Mouse (Mus musculus) thymus, adult 2 months (tissue): ENCODE results near the gene Tmem258. TPM values are rescaled to one million over a fixed set of nuclear protein-coding genes. Genes with fewer than 3 reads are reported as not detected.

ENCODE experiments used
- DNase-seq: peaks from one replicate; pipeline ENCODE4 v3.0.0; 2021
- H3K27ac ChIP-seq: fragments of 200-500 bp; 2 replicates; pipeline ENCODE4 v1.5.1; 2012; ENCODE audit warnings: low read length, control low read depth; ENCODE audit not compliant: control insufficient read depth, insufficient read depth
- H3K27me3 ChIP-seq: fragments of 200-500 bp; 2 replicates; pipeline ENCODE4 v1.6.1; 2012; ENCODE audit warnings: mild to moderate bottlenecking, low read length, moderate library complexity, mixed read lengths; ENCODE audit not compliant: control insufficient read depth, insufficient read depth
- H3K36me3 ChIP-seq: fragments of 200-500 bp; 2 replicates; pipeline ENCODE4 v1.6.1; 2012; ENCODE audit warnings: mild to moderate bottlenecking, low read length, moderate library complexity; ENCODE audit not compliant: control insufficient read depth, insufficient read depth
- H3K4me1 ChIP-seq: fragments of 200-500 bp; replicated peaks from 2 replicates; pipeline ENCODE4 v1.6.1; 2012; ENCODE audit warnings: low read length; ENCODE audit not compliant: control insufficient read depth, insufficient read depth
- H3K4me3 ChIP-seq: fragments of 200-500 bp; 2 replicates; pipeline ENCODE4 v1.5.1; 2012; ENCODE audit warnings: mild to moderate bottlenecking, low read length, control low read depth, moderate library complexity; ENCODE audit not compliant: control insufficient read depth, insufficient read depth
- CTCF ChIP-seq: fragments of 200-500 bp; IDR thresholded peaks from 2 replicates; pipeline ENCODE4 v1.5.1; 2012; ENCODE audit warnings: mild to moderate bottlenecking, control low read depth, low read length, moderate library complexity, borderline replicate concordance; ENCODE audit not compliant: control insufficient read depth, poor library complexity, insufficient read depth; ENCODE audit errors: extremely low read depth
- POLR2A ChIP-seq: fragments of 200-500 bp; IDR thresholded peaks from 2 replicates; pipeline ENCODE4 v1.6.1; 2012; ENCODE audit warnings: mild to moderate bottlenecking, low read length, control low read depth, moderate library complexity; ENCODE audit not compliant: control insufficient read depth, poor library complexity, insufficient read depth; ENCODE audit errors: extremely low read depth
- WGBS: fragments of 180-500 bp; shearing (Covaris S2); methylation state at CpG from one replicate; pipeline ENCODE4 v1.1.7; 2018; 5-methylcytosine and 5-hydroxymethylcytosine counted together
- polyA plus RNA-seq: library from polyadenylated mRNA; depleted of rRNA; stranded (reverse); fragments of >200 nt; gene quantifications from 2 replicates; pipeline ENCODE4 v1.2.3, GENCODE M21; 2012

Gene Tmem258
- polyA plus RNA-seq, 1 experiment: 189 TPM

DNA sequence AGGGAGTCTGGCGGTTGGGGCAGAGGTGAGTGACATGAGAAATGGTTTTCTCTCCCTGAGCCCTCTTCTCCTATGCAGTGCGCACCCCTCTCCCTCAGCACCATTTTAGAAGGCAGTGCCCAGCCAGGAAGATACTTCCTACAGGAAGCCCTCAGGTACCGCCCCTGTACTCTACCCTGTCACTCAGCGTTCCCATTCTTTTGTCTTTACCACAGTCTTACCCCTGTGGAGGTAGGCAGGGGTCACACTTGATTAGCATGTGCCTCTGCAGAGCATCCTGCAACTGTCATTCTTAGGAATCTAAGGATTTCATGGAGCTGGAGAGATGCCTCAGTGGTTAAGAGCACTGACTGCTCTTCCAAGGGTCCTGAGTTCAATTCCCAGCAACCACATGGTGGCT is 19.7 kb downstream of the Tmem258 start:
- H3K36me3 ChIP-seq: no peaks in the 10 kb centered on the region
- no peak for TF ChIP-seq CTCF
- no peak for TF ChIP-seq POLR2A
- H3K27ac ChIP-seq: no peak overlapping the region
- H3K4me1 ChIP-seq: no peaks in the 10 kb centered on the region
- no peaks in the 10 kb centered on the region for H3K27me3 ChIP-seq
- no peak for DNase-seq
- WGBS: 33% methylated on average over 4 of the region's 4 CpGs
- H3K4me3 ChIP-seq: no peak overlapping the region

DNA sequence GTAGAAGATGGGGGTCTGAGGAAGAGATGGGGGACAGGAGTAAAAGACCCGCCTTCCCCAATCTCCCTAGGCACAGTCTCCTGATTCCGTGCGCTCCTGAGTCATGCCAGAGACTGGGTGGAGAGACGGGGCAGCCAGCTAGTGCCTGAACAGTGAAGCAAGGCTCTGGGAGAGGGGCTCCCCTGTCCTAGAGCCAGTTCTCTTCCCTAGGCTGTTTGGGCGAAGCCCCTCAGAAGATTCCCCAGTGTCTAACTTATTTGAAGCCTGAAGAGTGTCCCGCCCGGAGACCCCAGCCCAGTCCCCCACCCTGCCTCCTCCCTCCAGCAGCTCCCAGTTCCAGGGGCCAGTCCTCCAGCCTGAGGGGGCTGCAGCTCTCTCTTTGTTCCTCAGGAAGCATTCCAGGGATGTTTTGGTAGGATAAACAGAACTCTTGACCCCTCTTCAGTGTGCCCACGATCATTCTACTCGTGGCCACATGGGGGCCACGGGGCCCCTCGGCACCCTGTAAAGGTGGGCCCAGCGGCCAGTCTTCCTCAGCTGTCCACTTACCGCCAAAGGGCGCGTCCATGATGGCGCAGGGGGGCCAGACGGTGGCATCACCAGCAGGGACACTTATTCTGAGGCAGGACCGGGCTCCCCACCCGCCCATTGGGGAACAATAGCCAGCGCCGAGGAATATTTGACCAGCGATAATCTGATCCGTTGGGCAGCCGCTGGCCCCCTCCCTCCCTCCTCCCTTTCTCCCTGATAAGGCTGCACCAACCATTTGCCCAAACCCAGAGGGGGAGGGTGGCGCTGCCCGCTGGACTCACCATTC is 21.0 kb downstream of the Tmem258 start:
- H3K27me3 ChIP-seq: no peaks in the 10 kb centered on the region
- 88% methylated on average over 26 of the region's 26 CpGs for WGBS
- no peak overlapping the region for H3K4me3 ChIP-seq
- no peaks in the 10 kb centered on the region for H3K4me1 ChIP-seq
- no peaks in the 10 kb centered on the region for H3K36me3 ChIP-seq
- no peak for DNase-seq
- no peak overlapping the region for H3K27ac ChIP-seq
- no peak for TF ChIP-seq CTCF
- no peak for TF ChIP-seq POLR2A

DNA sequence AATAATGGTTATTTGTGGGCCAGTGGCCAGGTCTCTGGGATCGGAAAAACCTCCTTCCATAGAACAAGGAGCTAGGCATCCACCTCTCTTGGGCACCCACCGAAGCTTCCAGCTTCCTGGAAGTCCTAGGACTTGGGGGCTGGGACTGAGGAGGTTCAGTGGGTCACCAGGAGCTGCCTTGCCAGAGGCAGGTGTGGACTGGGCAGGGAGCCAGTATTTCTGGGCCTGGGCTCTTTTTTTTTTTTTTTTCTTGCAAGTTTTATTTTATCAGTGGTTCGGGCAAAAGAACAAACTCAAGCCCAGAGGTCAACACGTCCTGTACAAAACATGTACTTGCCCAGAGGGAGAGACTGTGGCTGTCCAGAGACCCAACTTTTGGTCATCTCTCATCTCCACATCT is 22.0 kb downstream of the Tmem258 start:
- no peak for DNase-seq
- H3K4me1 ChIP-seq: no peaks in the 10 kb centered on the region
- no peak overlapping the region for H3K27ac ChIP-seq

DNA sequence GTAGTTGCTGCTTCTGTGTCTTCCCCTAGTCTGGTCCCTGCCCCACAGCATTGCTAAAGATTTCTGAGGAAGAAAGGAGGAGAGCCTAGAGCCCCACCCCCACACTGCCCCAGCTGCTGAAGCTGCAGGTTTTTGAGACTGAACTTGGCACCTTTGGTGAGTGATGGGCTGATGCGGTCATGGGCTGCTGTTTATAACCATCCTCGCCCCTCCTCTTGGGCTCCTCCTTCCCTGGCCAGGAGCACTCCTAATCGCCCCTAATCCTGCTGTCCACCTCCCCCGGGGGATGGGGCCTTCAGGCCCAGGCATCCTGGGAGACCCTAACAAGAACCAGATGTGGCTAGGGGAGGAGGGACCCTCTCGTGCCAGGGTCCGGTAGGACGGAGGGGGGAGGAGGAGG is 27.2 kb downstream of the Tmem258 start:
- TF ChIP-seq POLR2A (no peak), CTCF (no peak)
- Histone ChIP-seq H3K27me3 (no peaks in the 10 kb centered on the region), H3K4me1 (no peaks in the 10 kb centered on the region), H3K4me3 (no peak overlapping the region), H3K27ac (no peak overlapping the region), H3K36me3 (no peaks in the 10 kb centered on the region)
- DNase-seq: no peak
- 77% methylated on average over 7 of the region's 7 CpGs for WGBS

More for the DNA sequence above, 22.0 kb downstream of the Tmem258 start:
- WGBS: 83% methylated on average over 4 of the region's 4 CpGs
- Histone ChIP-seq H3K36me3 (no peaks in the 10 kb centered on the region), H3K27me3 (no peaks in the 10 kb centered on the region), H3K4me3 (no peak overlapping the region)
- TF ChIP-seq POLR2A: no peak

DNA sequence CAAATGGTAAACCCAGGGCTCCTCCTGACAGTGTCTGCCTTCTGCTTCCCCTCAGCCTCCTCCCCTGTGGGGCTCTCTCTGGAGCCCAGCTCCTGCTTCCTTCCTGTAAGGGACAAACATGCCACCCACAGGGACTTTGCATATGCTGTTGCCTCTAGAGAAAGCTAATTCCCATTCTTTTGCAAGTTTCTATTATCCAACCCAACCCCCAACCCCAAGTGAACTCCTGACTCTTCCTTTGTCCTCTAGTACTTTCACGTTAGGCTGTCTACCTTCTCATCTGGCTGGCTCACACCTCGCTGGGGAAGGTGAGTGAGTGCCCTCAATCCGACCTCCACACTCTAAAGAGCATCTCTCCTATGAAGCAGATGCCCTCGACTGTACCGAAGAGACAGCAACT is 28.1 kb downstream of the Tmem258 start:
- H3K27me3 ChIP-seq: no peaks in the 10 kb centered on the region
- H3K36me3 ChIP-seq: no peaks in the 10 kb centered on the region
- H3K4me1 ChIP-seq: no peaks in the 10 kb centered on the region
- H3K4me3 ChIP-seq: no peak overlapping the region
- WGBS: 67% methylated on average over 5 of the region's 5 CpGs
- DNase-seq: no peak
- no peak overlapping the region for H3K27ac ChIP-seq
- TF ChIP-seq POLR2A: no peak
- TF ChIP-seq CTCF: no peak

DNA sequence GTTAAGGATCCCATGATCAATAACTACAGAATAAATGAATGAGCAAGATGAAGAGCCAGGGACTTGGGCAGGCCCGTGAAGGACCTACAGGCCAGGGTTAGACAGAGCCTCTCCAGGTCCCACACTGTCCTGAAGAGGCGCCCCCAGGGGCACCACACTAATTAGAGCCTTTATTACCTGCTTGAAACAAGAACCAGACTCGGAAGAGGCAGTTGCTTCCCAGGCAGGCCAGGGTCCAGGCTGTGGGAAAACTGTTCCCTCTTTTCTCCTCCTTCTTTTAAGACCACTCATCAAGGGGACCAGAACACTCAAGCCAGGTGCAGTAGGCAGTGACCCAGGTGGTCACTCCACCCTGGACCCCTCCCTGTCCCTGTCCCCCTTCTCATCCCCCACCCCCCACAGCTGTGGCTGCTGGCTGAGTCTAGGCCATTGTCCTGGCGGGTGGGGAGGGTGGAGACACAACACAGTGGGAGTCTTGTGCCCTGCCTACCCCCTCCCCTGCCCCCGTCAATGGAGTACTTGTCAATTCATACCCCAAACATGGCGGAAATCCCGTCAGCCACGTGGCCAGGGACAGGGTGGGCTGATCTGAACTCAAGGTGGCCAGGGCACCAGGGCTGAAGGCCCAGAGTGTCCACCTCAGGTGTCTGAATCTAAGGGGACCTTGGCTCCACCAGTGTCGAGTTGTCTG is 28.7 kb downstream of the Tmem258 start:
- 87% methylated on average over 9 of the region's 9 CpGs for WGBS
- no peak overlapping the region for H3K4me3 ChIP-seq
- H3K27ac ChIP-seq: no peak overlapping the region
- no peak for DNase-seq
- H3K4me1 ChIP-seq: no peaks in the 10 kb centered on the region
- H3K36me3 ChIP-seq: no peaks in the 10 kb centered on the region
- no peaks in the 10 kb centered on the region for H3K27me3 ChIP-seq
- TF ChIP-seq POLR2A: no peak
- TF ChIP-seq CTCF: no peak
